Mouse (Mus musculus): Measurements from ENCODE around the gene Plekha6.
A peak's percentile ranks its signal among the peaks of the same experiment; 100 is the strongest.

Plekha6 gene

DNA sequence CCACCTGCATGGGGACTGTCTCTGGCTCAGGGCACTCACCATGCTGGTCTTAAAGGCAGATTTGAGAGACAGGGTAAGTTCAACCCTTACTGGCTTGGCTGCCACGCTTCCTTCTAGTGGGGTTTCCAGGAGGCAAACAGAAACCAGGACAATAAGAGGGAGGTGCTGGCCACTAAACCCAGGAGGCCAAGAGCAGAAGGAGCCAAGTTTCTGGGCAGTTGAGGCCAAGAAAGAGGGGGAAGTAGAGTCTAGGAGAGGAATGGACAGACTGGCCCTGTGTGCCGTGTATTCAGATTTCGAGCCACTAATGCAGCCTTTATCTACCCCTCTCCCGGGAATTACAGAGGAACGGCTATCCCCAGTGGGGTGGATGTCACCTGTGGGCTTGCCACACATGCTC, 83.2 kb downstream of the Plekha6 start:
- DNase-seq, result no peak

- no peak for DNase-seq
These were observed 86.8 kb downstream of the Plekha6 start for GRCm38 (mm10) chr1:133250761-133251160.

GRCm38 (mm10) chr1:133251625-133252034, 87.6 kb downstream of the Plekha6 start:
- peak; percentile 41 for DNase-seq

GRCm38 (mm10) chr1:133252251-133252650, 88.2 kb downstream of the Plekha6 start:
- no peak for DNase-seq

GRCm38 (mm10) chr1:133252801-133253531, 89.0 kb downstream of the Plekha6 start:
- no peak for DNase-seq

- no peak for DNase-seq
These were observed 89.5 kb downstream of the Plekha6 start for GRCm38 (mm10) chr1:133253532-133253866.

DNA sequence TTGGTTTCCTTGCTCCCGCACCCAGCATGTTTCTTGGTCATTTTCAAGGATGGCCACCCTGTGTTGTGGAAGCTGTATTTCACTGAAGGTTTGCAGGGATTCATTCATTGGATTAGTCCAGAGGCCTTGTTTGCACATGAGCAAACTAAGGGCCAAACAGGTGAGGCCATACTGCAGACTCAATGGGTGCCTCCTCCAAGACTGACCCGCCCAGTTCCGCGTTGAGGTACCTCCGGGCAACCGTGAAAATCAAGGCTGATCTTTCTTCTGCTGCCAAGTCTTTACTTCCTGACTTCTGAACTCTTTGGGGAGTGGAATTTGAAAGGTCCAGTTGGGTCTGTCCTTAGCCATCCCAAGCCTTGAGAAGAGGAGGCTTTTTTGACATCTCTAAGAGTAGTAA, 90.2 kb downstream of the Plekha6 start:
- no peak for DNase-seq

- no peak for DNase-seq
These were observed 91.1 kb downstream of the Plekha6 start for GRCm38 (mm10) chr1:133254856-133255764.

DNA sequence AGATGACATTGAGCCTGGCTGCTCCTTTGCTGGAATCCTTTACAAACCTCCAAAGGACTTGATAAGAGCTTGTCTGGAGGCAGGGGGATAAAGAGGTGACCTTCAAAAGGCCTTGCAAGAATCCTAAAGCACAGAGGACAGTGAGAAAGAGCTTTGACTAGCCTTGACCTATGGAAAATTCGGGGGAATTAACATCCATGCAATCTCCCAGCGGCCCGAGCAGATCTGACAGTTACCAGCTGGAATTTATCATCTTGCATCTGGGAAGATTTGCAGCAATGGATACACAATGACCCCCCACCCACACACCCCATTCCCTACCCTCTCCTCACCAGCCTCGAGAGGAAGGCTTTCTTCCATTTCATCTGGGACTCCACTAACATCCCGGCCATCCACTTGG, 91.8 kb downstream of the Plekha6 start:
- DNase-seq, result no peak

DNA sequence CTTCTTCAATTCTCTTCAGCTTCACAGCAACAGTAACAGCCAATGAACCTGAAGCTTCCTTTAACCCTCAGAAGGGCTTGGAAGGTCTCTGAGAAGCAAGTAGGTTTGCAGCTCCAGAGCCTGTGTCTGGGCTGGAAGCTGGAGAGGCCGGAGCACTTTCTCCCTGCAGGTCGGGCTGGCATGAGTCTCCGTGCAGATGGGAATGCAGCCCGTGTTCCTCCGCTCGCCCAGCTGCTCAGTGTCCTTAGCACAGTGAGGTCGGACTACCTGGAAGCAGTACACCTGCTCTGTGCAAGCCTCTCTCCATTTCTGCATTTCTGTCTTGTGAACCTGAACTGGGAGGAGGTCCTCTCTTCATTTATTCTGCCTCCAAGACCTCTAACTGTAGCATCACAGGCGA, 92.3 kb downstream of the Plekha6 start:
- DNase-seq, result no peak

DNA sequence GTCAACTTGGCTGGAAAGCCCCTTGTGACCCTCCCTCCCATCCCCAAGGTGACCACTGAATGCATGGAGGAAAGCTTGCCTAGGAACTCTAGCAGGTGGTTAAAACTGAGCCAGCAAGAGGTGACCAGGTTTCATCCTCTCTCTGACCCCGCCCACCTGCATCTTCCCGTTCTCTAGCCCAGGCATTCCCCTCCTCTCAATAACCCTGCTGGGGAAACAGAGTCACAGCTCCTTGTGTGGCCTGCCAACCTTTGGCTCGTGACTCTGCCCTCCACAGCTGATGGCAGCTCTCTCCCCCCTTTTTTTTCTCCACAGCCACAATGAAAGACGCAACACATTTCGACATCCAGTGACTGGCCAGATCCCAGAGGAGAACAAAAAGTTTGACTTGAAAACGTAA, 94.7 kb downstream of the Plekha6 start:
- no peak for DNase-seq

DNA sequence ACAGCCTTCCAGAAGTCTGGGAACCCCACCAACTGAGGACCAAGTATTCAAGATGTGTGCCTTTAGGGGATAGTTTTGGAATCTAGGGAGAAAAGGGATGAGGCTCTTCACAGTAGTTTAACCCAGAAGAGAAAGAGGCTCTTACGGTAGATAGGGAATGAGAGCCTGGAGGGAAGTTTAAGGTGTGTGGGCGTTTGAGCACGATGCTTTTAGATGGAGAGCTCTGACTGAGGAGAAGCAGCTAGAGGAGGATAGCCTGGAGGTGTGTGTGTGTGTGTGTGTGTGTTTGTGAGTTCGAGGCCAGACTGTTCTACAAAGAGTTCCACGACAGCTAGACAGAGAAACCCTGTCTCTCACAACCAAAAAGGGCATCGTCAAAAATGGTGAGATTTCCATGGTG, 98.6 kb downstream of the Plekha6 start:
- no peak for DNase-seq

- no peak for DNase-seq
These were observed 99.1 kb downstream of the Plekha6 start for GRCm38 (mm10) chr1:133263134-133263533.

GRCm38 (mm10) chr1:133264367-133264766, 100.4 kb downstream of the Plekha6 start:
- DNase-seq, result no peak

- DNase-seq, result no peak
These were observed 101.2 kb downstream of the Plekha6 start for GRCm38 (mm10) chr1:133265114-133265766.

DNA sequence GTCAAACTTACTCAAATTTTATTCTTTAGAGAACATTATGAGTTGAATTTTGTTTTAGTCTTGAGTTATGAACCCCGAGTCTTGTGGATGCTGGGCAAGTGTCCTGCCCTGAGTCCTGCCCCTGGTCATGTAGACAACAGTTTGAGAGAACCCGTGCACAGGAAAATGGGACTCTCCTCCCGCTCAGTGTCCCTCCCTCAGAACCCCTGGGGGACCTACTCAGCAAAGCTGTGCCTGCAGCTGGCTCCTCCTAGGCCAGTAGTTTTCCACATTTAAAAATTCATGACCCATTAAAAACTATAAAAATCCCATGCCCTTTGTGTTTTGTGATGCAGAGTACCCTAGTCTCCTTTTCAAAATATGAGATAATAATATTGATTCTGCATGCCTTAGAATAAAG, 103.1 kb downstream of the Plekha6 start:
- no peak for DNase-seq

DNA sequence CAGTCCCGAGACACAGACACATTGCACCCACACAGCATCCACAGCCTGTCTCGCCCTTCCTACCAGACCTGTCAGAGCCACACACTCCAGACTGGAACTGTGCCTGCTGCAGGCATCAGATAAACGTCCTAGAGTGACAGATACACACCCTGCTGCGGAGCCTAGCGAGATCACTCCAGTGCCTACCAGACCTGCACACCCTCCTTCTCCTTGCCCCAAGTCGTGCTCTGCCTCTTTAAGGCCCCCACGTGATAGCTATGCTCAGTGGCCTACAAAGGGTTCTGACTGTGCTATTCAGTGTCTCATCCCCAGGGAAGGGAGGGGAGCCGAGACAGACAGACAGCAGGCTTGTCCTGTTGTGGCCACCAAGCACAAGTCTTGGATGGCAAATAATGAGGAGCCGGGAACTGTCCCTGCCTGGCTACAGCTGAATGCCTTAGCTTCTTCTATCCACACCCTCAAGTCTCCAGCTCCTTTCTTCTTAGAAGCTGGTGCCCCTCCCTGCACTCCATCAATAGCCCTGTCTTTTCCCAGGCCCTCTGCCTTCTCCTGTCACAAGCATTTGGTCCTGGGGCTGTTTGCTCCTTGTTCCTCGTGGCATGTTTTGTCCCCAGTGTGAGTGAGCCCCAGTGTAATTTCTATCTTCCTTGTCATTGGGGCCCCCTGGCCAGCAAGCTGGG, 103.9 kb downstream of the Plekha6 start:
- DNase-seq, result no peak

DNA sequence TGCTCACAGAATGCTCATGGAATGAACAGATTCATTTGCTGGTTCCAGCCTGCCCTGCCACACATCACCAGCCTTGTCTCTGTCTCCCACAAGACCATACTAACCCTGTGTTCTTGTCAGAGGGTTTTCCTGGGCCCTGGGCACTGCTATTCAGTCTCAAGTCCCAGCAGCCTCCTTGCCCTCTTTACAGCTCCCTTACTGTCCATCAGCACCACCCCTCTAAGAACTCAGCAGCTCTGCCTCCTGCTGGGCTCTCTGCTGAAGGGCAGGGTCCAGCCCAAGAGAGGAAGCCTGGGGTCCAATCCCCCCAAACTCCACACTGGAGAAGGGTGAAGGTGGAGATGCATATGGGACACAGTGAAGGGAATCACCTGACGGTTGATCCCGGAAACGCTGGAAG, 104.5 kb downstream of the Plekha6 start:
- DNase-seq, result no peak

- no peak for DNase-seq
These were observed 106.3 kb downstream of the Plekha6 start for GRCm38 (mm10) chr1:133270336-133270735.

DNA sequence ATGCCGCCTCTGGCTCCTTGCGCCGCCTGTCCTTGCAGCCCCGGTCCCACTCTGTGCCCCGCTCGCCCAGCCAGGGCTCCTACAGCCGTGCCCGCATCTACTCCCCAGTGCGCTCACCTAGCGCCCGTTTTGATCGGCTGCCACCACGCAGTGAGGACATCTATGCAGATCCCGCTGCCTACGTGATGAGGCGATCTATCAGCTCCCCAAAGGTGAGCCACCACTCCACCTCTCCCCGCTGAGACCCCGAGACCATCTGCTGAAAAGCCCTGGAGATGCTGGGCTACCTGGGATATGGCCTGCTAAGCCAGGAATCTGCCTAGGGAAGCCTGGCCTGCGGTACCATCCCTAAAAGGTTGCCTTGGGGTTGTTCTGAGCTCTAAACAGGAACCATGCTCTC, 110.2 kb downstream of the Plekha6 start:
- DNase-seq, result no peak

- no peak for DNase-seq
These were observed 113.0 kb downstream of the Plekha6 start for GRCm38 (mm10) chr1:133276983-133277382.

DNA sequence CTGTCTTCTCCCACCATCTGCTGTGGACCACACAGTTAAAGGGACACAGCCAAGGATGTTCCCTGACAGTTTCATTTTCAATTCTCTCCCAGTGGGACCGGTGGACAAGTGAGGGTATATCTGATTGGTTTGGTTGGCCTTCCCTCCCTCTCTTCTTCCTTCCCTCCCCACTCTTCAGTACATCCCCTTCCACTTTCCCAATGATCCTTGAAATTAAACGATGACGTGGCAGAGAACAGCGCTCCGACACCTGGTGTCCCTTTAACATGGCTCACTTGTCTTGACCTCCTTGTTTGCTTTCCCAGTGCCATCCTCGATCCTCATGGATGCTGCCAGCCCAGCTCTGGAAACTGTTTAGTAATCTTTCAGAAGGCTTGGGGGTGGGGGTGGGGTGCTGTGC, 114.5 kb downstream of the Plekha6 start:
- no peak for DNase-seq

- DNase-seq, result no peak
These were observed 115.1 kb downstream of the Plekha6 start for GRCm38 (mm10) chr1:133278946-133279631.
